Mouse (Mus musculus): ENCODE measurements around the gene Nrde2. TPM values are rescaled to one million over a fixed set of nuclear protein-coding genes. Genes with fewer than 3 reads are reported as not detected.

Nrde2 gene
- polyA plus RNA-seq, 1 experiment, result 19.0 TPM

DNA sequence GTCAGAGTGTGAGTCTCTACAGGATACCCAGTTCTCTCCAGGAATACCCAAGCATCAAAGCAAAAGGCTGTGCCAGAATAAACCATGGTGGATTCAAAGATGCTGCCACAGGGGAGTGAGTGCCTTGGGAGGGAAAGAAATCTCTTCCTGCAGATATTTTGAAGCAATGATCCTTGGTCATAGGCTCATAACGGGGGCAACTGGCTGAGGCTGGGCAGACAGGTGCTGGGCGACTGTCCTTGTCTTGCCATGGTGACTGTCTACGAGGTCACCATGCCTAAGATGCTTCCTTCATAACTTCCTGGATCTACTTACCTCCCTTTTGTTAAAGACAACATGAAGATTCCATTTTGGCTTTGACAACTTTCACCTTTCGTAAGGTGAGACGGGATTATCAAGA is 54.9 kb downstream of the Nrde2 start:
- DNase-seq, result no peak
- TF ChIP-seq POLR2A (IDR thresholded peaks at IDR 0.05; ENCODE audit: control insufficient read depth, extremely low read depth, insufficient read depth, low read length, poor library complexity), result no peak
- no peak for TF ChIP-seq CTCF (IDR thresholded peaks at IDR 0.05; ENCODE audit: borderline replicate concordance, control insufficient read depth, extremely low read depth, insufficient read depth, low read length, poor library complexity)
- WGBS, result 94% methylated on average over 5 of the region's 5 CpGs
- H3K27me3 ChIP-seq (ENCODE audit: control insufficient read depth, insufficient read depth, low read length), result no peaks in the 10 kb centered on the region
- H3K4me1 ChIP-seq (replicated peaks; ENCODE audit: control insufficient read depth, insufficient read depth, low read length), result peaks cover 30% of the 10 kb centered on the region
- no peak overlapping the region for H3K27ac ChIP-seq (ENCODE audit: control insufficient read depth, insufficient read depth, low read length)
- H3K36me3 ChIP-seq (ENCODE audit: control insufficient read depth, insufficient read depth, low read length), result no peaks in the 10 kb centered on the region
- H3K4me3 ChIP-seq (ENCODE audit: control insufficient read depth, insufficient read depth, low read length), result no peak overlapping the region

- TF ChIP-seq CTCF (IDR thresholded peaks at IDR 0.05; ENCODE audit: borderline replicate concordance, control insufficient read depth, extremely low read depth, insufficient read depth, low read length, poor library complexity), result no peak
- Histone ChIP-seq H3K27me3 (ENCODE audit: control insufficient read depth, insufficient read depth, low read length) (no peaks in the 10 kb centered on the region), H3K36me3 (ENCODE audit: control insufficient read depth, insufficient read depth, low read length) (no peaks in the 10 kb centered on the region), H3K4me3 (ENCODE audit: control insufficient read depth, insufficient read depth, low read length) (no peak overlapping the region), H3K27ac (ENCODE audit: control insufficient read depth, insufficient read depth, low read length) (no peak overlapping the region), H3K4me1 (replicated peaks; ENCODE audit: control insufficient read depth, insufficient read depth, low read length) (peaks cover 12% of the 10 kb centered on the region)
- WGBS, result 80% methylated on average over 3 of the region's 3 CpGs
- no peak for DNase-seq
These were observed 57.8 kb downstream of the Nrde2 start for GRCm38 (mm10) chr12:100101651-100102050.

DNA sequence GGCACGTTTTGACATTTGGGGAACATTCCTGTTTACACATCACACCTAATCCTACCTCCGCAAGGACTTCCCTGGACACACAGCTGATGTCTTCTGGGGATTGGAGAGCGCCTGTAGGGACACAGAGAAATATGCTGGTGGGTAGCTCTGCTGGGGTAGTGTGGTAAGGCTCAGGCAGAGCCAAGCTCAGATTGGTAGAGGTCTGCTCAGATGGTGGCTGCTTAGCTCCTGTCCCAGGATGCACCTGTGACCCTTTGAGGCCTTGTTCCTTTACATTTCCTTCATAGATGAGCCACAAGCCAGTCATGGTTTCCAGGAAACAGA is 58.8 kb downstream of the Nrde2 start:
- H3K27ac ChIP-seq (ENCODE audit: control insufficient read depth, insufficient read depth, low read length), result no peak overlapping the region
- no peak for TF ChIP-seq POLR2A (IDR thresholded peaks at IDR 0.05; ENCODE audit: control insufficient read depth, extremely low read depth, insufficient read depth, low read length, poor library complexity)
- TF ChIP-seq CTCF (IDR thresholded peaks at IDR 0.05; ENCODE audit: borderline replicate concordance, control insufficient read depth, extremely low read depth, insufficient read depth, low read length, poor library complexity), result no peak
- H3K36me3 ChIP-seq (ENCODE audit: control insufficient read depth, insufficient read depth, low read length), result no peaks in the 10 kb centered on the region
- 72% methylated on average over 3 of the region's 3 CpGs for WGBS
- no peak overlapping the region for H3K4me3 ChIP-seq (ENCODE audit: control insufficient read depth, insufficient read depth, low read length)
- DNase-seq, result no peak
- peaks cover 6% of the 10 kb centered on the region for H3K4me1 ChIP-seq (replicated peaks; ENCODE audit: control insufficient read depth, insufficient read depth, low read length)
- no peaks in the 10 kb centered on the region for H3K27me3 ChIP-seq (ENCODE audit: control insufficient read depth, insufficient read depth, low read length)

- Histone ChIP-seq H3K27me3 (ENCODE audit: control insufficient read depth, insufficient read depth, low read length) (no peaks in the 10 kb centered on the region), H3K27ac (ENCODE audit: control insufficient read depth, insufficient read depth, low read length) (no peak overlapping the region), H3K4me1 (replicated peaks; ENCODE audit: control insufficient read depth, insufficient read depth, low read length) (peaks cover 6% of the 10 kb centered on the region), H3K4me3 (ENCODE audit: control insufficient read depth, insufficient read depth, low read length) (no peak overlapping the region), H3K36me3 (ENCODE audit: control insufficient read depth, insufficient read depth, low read length) (no peaks in the 10 kb centered on the region)
- WGBS, result 90% methylated on average over 3 of the region's 3 CpGs
- DNase-seq, result no peak
- TF ChIP-seq CTCF (IDR thresholded peaks at IDR 0.05; ENCODE audit: borderline replicate concordance, control insufficient read depth, extremely low read depth, insufficient read depth, low read length, poor library complexity) (no peak), POLR2A (IDR thresholded peaks at IDR 0.05; ENCODE audit: control insufficient read depth, extremely low read depth, insufficient read depth, low read length, poor library complexity) (no peak)
These were observed 59.3 kb downstream of the Nrde2 start for GRCm38 (mm10) chr12:100099971-100100706.

GRCm38 (mm10) chr12:100093046-100093445 is 66.4 kb downstream of the Nrde2 start:
- no peak for DNase-seq
- H3K27me3 ChIP-seq (ENCODE audit: control insufficient read depth, insufficient read depth, low read length), result no peaks in the 10 kb centered on the region
- TF ChIP-seq CTCF (IDR thresholded peaks at IDR 0.05; ENCODE audit: borderline replicate concordance, control insufficient read depth, extremely low read depth, insufficient read depth, low read length, poor library complexity), result no peak
- no peak for TF ChIP-seq POLR2A (IDR thresholded peaks at IDR 0.05; ENCODE audit: control insufficient read depth, extremely low read depth, insufficient read depth, low read length, poor library complexity)
- H3K4me3 ChIP-seq (ENCODE audit: control insufficient read depth, insufficient read depth, low read length), result no peak overlapping the region
- no peaks in the 10 kb centered on the region for H3K4me1 ChIP-seq (replicated peaks; ENCODE audit: control insufficient read depth, insufficient read depth, low read length)
- 90% methylated on average over 11 of the region's 11 CpGs for WGBS
- H3K27ac ChIP-seq (ENCODE audit: control insufficient read depth, insufficient read depth, low read length), result no peak overlapping the region
- no peaks in the 10 kb centered on the region for H3K36me3 ChIP-seq (ENCODE audit: control insufficient read depth, insufficient read depth, low read length)

DNA sequence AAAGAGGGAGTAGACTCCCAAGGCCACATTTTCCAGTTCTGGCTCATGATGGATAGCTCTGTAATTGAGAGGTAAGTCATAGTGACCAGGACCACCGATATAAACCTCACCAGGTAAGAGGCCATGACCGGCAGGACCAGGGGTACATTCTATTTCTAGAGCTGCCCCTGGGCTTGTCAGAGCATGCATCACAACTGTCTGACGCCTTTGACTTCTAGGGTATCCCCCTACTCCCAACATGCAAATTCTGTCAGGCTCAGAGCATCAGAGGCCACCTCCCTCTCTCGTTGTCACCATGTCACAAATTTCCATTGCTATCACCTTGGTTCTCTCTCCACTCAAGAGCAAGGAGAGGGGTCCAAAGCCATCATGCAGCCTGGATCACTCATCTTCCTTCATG is 68.7 kb downstream of the Nrde2 start:
- DNase-seq, result no peak
- Histone ChIP-seq H3K4me1 (replicated peaks; ENCODE audit: control insufficient read depth, insufficient read depth, low read length) (no peaks in the 10 kb centered on the region), H3K27ac (ENCODE audit: control insufficient read depth, insufficient read depth, low read length) (no peak overlapping the region), H3K27me3 (ENCODE audit: control insufficient read depth, insufficient read depth, low read length) (no peaks in the 10 kb centered on the region), H3K4me3 (ENCODE audit: control insufficient read depth, insufficient read depth, low read length) (no peak overlapping the region), H3K36me3 (ENCODE audit: control insufficient read depth, insufficient read depth, low read length) (no peaks in the 10 kb centered on the region)
- TF ChIP-seq CTCF (IDR thresholded peaks at IDR 0.05; ENCODE audit: borderline replicate concordance, control insufficient read depth, extremely low read depth, insufficient read depth, low read length, poor library complexity) (no peak), POLR2A (IDR thresholded peaks at IDR 0.05; ENCODE audit: control insufficient read depth, extremely low read depth, insufficient read depth, low read length, poor library complexity) (no peak)
- WGBS, result 96% methylated on average over 4 of the region's 4 CpGs

DNA sequence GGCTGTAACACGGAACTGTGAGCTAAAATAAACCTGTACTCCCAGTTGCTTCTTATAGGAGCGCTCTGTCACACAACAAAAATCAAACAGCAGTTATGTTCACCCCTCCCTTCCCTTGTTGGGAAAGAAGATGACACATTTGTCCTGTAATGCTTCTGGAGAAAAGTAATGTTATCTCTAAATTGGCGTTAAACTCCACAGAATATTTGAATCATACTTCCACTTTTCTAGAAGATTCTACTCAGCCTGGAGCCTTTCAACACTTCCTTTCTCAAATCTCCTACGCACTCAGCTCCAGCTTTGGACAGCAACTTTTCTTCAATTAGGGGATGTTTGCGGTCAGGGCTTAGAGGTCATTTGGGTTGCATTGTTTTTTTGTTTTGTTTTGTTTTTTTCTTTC is 70.2 kb downstream of the Nrde2 start:
- Histone ChIP-seq H3K4me3 (ENCODE audit: control insufficient read depth, insufficient read depth, low read length) (no peak overlapping the region), H3K27me3 (ENCODE audit: control insufficient read depth, insufficient read depth, low read length) (no peaks in the 10 kb centered on the region), H3K36me3 (ENCODE audit: control insufficient read depth, insufficient read depth, low read length) (no peaks in the 10 kb centered on the region), H3K27ac (ENCODE audit: control insufficient read depth, insufficient read depth, low read length) (no peak overlapping the region), H3K4me1 (replicated peaks; ENCODE audit: control insufficient read depth, insufficient read depth, low read length) (peaks cover under 1% of the 10 kb centered on the region; the same call in 1 of the 2 replicates)
- DNase-seq, result no peak
- 87% methylated on average over 5 of the region's 5 CpGs for WGBS
- TF ChIP-seq CTCF (IDR thresholded peaks at IDR 0.05; ENCODE audit: borderline replicate concordance, control insufficient read depth, extremely low read depth, insufficient read depth, low read length, poor library complexity), result no peak
- TF ChIP-seq POLR2A (IDR thresholded peaks at IDR 0.05; ENCODE audit: control insufficient read depth, extremely low read depth, insufficient read depth, low read length, poor library complexity), result no peak

Measured in thymus, adult 2 months (tissue).